Mouse (Mus musculus) embryonic facial prominence, embryonic 12.5 days (tissue): ENCODE results near the gene Noxa1. TPM values are rescaled to one million over a fixed set of nuclear protein-coding genes. Genes with fewer than 3 reads are reported as not detected.

Source experiments
- ATAC-seq: fragments of 200-750 bp; cut with Nextera tagmentation; 2 replicates; pipeline ENCODE4 v1.8.0; 2017; ENCODE audit not compliant: insufficient number of reproducible peaks, insufficient read depth, low FRiP score, low TSS enrichment
- H3K27ac ChIP-seq: fragments of 300-500 bp; sonication (generic); 2 replicates; pipeline ENCODE4 v1.5.1; 2016; ENCODE audit warnings: mild to moderate bottlenecking
- H3K27me3 ChIP-seq: fragments of 300-500 bp; sonication (generic); 2 replicates; pipeline ENCODE4 v1.6.1; 2016; ENCODE audit warnings: mild to moderate bottlenecking, moderate library complexity
- H3K36me3 ChIP-seq: fragments of 300-500 bp; sonication (generic); 2 replicates; pipeline ENCODE4 v1.6.1; 2016; ENCODE audit warnings: mild to moderate bottlenecking
- H3K4me1 ChIP-seq: fragments of 300-500 bp; sonication (generic); 2 replicates; pipeline ENCODE4 v1.6.1; 2016
- H3K4me2 ChIP-seq: fragments of 300-500 bp; sonication (generic); replicated peaks from 2 replicates; pipeline ENCODE4 v1.6.1; 2016; ENCODE audit warnings: mild to moderate bottlenecking, moderate library complexity
- H3K4me3 ChIP-seq: fragments of 300-500 bp; sonication (generic); 2 replicates; pipeline ENCODE4 v1.5.1; 2016; ENCODE audit warnings: mild to moderate bottlenecking
- H3K9ac ChIP-seq: fragments of 300-500 bp; sonication (generic); 2 replicates; pipeline ENCODE4 v1.6.1; 2016; ENCODE audit warnings: mild to moderate bottlenecking, moderate library complexity
- H3K9me3 ChIP-seq: fragments of 300-500 bp; sonication (generic); 2 replicates; pipeline ENCODE4 v1.6.1; 2016; ENCODE audit warnings: mild to moderate bottlenecking, moderate library complexity
- WGBS: fragments of 180-500 bp; shearing (Covaris S2); methylation state at CpG from one replicate; pipeline ENCODE4 v1.1.7; 2016; 5-methylcytosine and 5-hydroxymethylcytosine counted together
- polyA plus RNA-seq: library from polyadenylated mRNA; unstranded; fragments of >200 nt; fragmentation: Nextera tagmentation; extraction: Ambion mirVana; gene quantifications from 2 replicates; pipeline ENCODE4 v1.2.1, GENCODE M21; 2016

Noxa1 gene
- 0.19 TPM in 1 of 2 replicates, not detected in the other for polyA plus RNA-seq

DNA sequence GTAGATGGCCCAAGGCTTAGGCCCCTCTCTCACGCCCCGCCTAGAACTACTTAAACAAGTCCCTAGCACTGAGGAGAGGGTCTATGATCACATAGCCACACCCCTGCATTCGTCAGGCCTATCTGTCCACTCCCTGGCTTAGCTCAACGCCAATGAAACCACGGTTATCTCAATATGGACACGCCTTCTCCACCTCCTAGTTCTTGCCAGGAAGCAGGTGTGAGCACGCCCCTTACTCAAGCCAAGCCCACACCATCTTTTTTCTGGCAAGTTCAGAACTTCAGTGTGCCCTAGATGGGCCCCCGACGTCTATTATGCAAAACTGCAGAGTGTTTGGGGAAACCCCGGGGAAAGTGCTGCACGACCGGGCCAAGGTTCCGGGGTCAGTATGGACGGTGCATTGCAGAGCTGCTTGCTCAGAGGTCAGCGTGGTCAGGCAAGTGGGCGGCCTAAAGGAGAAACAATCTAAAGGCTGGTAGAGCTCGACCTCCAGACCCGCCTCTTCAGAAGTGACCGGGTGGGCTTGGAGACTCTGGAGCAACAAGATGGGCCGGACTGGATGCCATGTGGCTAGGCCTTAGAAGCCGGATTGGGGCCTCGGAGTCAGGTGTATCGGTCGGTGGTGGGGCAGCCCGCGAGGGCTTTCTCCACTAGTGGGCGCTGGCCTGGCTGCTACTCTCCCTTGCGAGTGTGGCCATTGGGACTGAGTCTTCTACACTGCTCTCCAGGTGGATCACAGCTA, at the start of gene Noxa1:
TSS of gene Noxa1 (minus strand) at position 41 of the 742 bp plus-strand sequence.
- H3K27me3 ChIP-seq: peaks cover 19% of the 10 kb centered on the region
- H3K4me3 ChIP-seq: peak within 1 kb of the TSS; percentile 6; the same call in 1 of the 2 replicates
- no peak within 1 kb of the TSS for H3K27ac ChIP-seq
- H3K9ac ChIP-seq: no peak within 1 kb of the TSS
- no peaks in the 10 kb centered on the region for H3K9me3 ChIP-seq
- 43% methylated on average over 28 of the region's 28 CpGs for WGBS
- H3K4me2 ChIP-seq: peak within 1 kb of the TSS; percentile 36
- H3K36me3 ChIP-seq: no peaks in the 10 kb centered on the region
- ATAC-seq: 0 out of 2 replicates have a peak, but pooled peaks have one; percentile 65
- H3K4me1 ChIP-seq: peaks cover 3% of the 10 kb centered on the region; the same call in 1 of the 2 replicates

DNA sequence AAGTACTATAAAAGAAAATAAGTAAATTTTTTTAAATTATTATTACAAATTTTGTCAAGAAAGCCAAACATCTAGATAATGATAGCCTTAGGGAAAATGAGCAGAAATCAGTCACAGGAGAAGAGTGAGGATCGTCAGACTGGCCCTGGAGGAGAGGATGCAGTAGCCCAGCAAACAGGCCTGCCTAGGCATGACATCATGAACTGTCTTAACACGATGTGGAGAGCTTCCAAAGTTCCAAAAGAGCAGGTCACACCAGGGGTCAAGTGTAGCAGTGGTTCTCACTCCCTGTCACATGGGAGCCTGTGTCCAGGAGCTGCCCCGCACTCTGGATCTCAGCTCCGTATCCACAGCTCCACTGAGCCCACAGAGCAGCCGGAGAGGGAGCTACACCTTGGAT, 47.0 kb upstream of the Noxa1 start:
- Histone ChIP-seq H3K9me3 (no peaks in the 10 kb centered on the region), H3K9ac (no peak overlapping the region), H3K27me3 (no peaks in the 10 kb centered on the region), H3K36me3 (no peaks in the 10 kb centered on the region), H3K4me3 (no peak overlapping the region), H3K4me1 (no peaks in the 10 kb centered on the region), H3K4me2 (no peak overlapping the region), H3K27ac (no peak overlapping the region)
- 78% methylated on average over 5 of the region's 5 CpGs for WGBS
- no peak for ATAC-seq

DNA sequence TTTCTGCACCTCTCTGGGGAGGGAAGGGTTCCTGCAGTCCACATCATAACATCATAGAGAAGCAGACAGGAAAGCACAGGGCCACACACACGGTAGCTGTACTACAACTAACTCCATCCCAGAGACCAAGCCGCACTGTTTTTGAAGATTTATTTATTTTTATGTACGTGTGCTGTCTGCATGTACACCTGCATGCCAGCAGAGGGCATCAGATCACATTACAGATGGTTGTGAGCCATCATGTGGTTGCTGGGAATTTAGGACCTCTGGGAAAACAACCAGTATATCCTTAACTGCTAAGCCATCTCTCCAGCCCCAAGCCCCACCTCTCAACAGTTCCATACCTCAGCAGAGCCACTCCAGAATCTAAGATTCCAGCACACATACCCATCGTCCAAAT, 46.2 kb upstream of the Noxa1 start:
- no peak for ATAC-seq
- 60% methylated on average over 4 of the region's 4 CpGs for WGBS
- no peaks in the 10 kb centered on the region for H3K36me3 ChIP-seq

DNA sequence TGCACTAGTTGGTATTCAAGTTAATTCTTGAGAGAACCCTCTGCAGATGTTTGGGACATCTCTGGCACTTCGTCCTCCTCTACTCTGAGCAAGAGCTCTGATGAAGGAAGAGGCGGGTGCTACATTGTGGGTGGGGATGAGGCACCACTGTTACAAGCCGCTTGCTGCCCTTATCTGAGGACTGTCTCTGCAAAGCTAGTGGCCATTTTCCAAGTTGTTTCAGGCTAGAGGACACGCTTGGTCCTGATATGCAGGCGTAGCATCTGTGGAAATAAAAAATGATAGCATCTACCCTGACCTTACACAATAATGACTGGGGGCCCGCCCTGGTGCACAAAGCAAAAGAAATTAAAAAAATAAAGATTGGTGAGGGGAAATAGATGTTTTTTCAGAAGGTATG, 42.9 kb upstream of the Noxa1 start:
- H3K9me3 ChIP-seq: no peaks in the 10 kb centered on the region
- no peak overlapping the region for H3K4me2 ChIP-seq
- 73% methylated on average over 6 of the region's 6 CpGs for WGBS
- no peak overlapping the region for H3K27ac ChIP-seq
- no peak for ATAC-seq
- H3K9ac ChIP-seq: no peak overlapping the region
- H3K27me3 ChIP-seq: no peaks in the 10 kb centered on the region
- H3K36me3 ChIP-seq: no peaks in the 10 kb centered on the region
- H3K4me3 ChIP-seq: no peak overlapping the region
- H3K4me1 ChIP-seq: no peaks in the 10 kb centered on the region

More for the DNA sequence above, 46.2 kb upstream of the Noxa1 start:
- Histone ChIP-seq H3K9me3 (no peaks in the 10 kb centered on the region), H3K4me2 (no peak overlapping the region), H3K4me3 (no peak overlapping the region), H3K4me1 (no peaks in the 10 kb centered on the region), H3K9ac (no peak overlapping the region), H3K27me3 (no peaks in the 10 kb centered on the region), H3K27ac (no peak overlapping the region)

DNA sequence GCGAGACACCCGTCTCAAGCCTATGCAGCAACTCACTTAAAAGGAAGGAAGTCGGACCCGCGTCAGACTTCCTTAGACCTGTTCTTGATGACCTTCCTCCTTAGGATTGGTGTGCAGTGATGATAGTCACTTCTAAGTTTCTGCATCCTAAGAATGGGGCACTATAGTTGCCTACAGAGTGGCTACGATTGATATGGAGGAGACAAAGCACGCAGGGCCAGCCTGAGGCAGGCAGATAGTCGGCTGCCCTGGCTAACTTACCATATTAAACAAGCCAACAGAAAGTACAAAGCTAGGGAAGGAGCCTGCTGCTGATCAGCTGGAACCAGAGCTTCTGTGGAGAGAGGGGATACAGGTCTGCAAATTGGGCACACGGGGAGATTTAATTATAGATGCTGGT, 36.7 kb upstream of the Noxa1 start:
- Histone ChIP-seq H3K4me3 (no peak overlapping the region), H3K36me3 (no peaks in the 10 kb centered on the region), H3K9ac (no peak overlapping the region), H3K9me3 (no peaks in the 10 kb centered on the region), H3K27me3 (no peaks in the 10 kb centered on the region), H3K4me1 (peaks cover 11% of the 10 kb centered on the region), H3K27ac (no peak overlapping the region), H3K4me2 (no peak overlapping the region)
- 78% methylated on average over 9 of the region's 9 CpGs for WGBS
- ATAC-seq: no peak

DNA sequence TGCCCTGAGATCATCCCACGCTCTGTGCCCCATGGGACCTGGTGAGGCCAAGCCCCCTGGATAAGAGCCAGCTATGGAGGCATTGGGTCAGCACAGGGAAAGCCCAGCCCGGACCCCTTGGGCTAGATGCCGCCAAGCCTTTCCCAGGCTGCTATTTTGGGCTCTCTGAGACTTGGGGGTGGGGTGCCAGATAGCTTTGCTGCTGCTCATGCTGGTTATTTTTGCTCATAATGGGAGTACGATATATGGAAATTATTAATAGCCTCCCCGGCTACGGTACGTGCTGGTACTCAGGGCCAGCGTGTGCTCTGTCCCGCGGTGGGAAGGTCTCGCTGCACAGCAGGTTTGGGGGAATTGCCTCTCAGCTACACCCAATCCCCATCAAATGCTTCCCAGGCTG, 33.1 kb upstream of the Noxa1 start:
- Histone ChIP-seq H3K4me1 (peaks cover 12% of the 10 kb centered on the region), H3K9ac (no peak overlapping the region), H3K4me3 (no peak overlapping the region), H3K9me3 (no peaks in the 10 kb centered on the region), H3K27ac (no peak overlapping the region), H3K4me2 (no peak overlapping the region), H3K27me3 (no peaks in the 10 kb centered on the region), H3K36me3 (no peaks in the 10 kb centered on the region)
- no peak for ATAC-seq
- 83% methylated on average over 11 of the region's 11 CpGs for WGBS

DNA sequence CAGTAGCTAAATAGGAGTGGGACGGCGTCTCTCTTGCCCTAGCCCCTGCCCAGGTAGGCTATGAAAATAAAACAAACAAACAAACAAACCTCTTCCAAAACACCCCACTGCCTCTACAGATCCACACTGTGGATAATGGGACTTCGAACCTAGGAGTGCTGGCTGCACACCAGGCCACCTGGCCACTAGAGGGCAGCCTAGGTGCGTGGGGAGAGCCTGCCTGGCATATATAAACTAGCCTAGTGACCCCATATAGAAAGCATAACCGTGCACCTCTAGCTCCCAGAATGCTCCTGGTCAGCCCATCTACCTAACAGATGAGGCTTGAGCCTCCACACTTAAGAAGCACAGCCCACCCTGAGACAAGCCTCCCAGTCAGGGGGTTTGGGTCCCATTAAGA, 32.3 kb upstream of the Noxa1 start:
- Histone ChIP-seq H3K27me3 (no peaks in the 10 kb centered on the region), H3K9me3 (no peaks in the 10 kb centered on the region), H3K4me1 (peaks cover 12% of the 10 kb centered on the region), H3K4me3 (no peak overlapping the region), H3K27ac (peak overlapping the region; percentile 81), H3K36me3 (no peaks in the 10 kb centered on the region), H3K4me2 (no peak overlapping the region), H3K9ac (no peak overlapping the region)
- ATAC-seq: no peak
- 48% methylated on average over 5 of the region's 5 CpGs for WGBS

DNA sequence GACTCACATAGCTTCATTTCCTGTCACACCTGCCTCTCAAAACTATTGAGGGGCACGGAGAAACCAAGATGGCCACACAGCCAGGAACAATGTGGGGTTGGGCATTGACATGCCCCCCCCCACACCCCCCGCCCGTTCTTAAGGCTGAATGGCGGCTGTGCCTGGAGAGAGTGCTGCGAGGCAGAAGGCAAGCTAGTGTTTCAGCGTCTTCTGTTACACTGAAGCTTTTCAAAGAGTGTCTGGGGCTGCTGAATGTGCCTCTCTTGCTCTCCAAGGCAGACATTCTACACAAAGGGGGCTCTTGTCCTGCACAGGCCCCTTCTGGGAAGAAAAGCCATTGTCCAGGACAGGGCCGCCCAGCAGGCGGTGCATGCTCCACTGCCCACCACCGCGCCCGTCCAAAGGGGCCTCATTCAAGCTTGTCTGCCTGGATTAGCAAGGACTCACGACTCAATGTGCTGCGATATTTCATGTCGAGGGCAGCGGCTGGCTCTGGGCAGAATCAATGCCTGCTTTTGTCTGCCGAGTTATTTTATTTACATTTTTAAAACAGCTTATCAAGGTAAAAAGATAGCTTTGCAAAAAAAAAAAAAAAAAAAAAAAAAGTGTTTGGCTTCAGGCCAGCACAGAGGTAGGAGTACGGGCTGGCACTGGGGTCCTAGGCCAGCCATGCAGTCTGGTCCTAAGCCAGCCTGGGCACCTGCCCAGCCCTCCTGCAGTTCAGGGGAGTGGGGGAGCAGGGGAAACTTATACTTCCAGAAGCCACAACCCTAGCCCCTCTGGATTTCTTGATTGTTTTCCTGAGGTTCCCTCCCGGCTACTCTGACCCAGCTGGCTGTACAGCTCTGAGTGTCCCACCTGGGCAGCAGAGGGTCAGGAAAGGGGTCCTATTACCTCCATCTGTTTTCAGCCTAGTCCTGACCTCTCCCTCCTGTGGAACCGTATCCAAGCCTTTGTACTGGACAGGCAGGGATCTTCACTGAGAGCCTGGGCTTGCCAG, 31.4 kb upstream of the Noxa1 start:
- 14% methylated on average over 19 of the region's 19 CpGs for WGBS
- Histone ChIP-seq H3K9me3 (no peaks in the 10 kb centered on the region), H3K27me3 (no peaks in the 10 kb centered on the region), H3K4me1 (peaks cover 12% of the 10 kb centered on the region), H3K4me3 (no peak overlapping the region), H3K36me3 (no peaks in the 10 kb centered on the region), H3K4me2 (no peak overlapping the region), H3K9ac (no peak overlapping the region), H3K27ac (peak overlapping the region; percentile 81)
- ATAC-seq: peak; percentile 88

DNA sequence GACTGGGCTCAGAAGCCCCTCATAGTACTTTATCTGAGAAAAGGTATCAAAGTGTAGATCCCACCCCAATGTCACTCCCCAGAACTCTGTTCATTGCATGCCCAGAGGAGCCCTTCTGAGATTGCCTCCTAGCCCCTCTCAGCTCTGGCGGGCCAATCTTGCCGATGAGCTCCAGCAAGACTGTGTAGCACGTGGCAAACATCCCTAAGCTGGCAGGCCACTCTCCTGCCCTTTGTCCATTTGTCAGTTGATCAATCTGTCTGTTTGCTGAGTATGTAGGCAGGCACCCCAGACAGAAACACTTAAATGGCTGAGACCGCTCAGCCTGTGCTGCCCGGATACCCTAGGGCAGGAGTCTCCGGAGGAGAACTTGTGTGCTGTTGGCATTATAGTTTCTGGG, 30.2 kb upstream of the Noxa1 start:
- H3K36me3 ChIP-seq: no peaks in the 10 kb centered on the region

DNA sequence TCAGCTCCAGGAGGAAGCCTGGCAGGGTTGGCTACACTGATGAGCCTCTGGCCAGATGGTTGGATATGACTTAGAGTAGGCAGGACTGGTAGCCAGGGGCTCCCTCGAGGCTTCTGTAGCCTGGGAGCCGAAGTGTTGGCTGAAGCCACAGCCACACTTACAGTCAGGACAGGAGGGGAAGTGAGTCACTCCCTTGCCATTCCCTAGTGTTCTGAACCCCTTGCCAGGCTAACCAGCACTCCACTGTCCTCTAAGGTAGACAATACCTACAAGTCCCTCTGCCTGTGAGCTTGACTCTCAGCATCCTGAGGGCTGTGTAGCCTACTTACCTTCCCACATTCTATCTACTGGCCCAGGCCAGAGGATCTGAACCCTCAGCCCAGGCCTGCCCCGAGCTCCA, 29.5 kb upstream of the Noxa1 start:
- Histone ChIP-seq H3K36me3 (no peaks in the 10 kb centered on the region), H3K27ac (no peak overlapping the region), H3K27me3 (no peaks in the 10 kb centered on the region), H3K4me2 (no peak overlapping the region), H3K4me3 (no peak overlapping the region), H3K9ac (no peak overlapping the region), H3K4me1 (peaks cover 12% of the 10 kb centered on the region), H3K9me3 (no peaks in the 10 kb centered on the region)
- 69% methylated on average over 3 of the region's 3 CpGs for WGBS
- no peak for ATAC-seq

More for the DNA sequence above, 30.2 kb upstream of the Noxa1 start:
- no peaks in the 10 kb centered on the region for H3K27me3 ChIP-seq
- WGBS: 92% methylated on average over 6 of the region's 6 CpGs
- ATAC-seq: no peak
- no peak overlapping the region for H3K4me3 ChIP-seq
- H3K27ac ChIP-seq: peak overlapping the region; percentile 80
- H3K4me2 ChIP-seq: no peak overlapping the region
- peaks cover 12% of the 10 kb centered on the region for H3K4me1 ChIP-seq
- H3K9ac ChIP-seq: no peak overlapping the region
- no peaks in the 10 kb centered on the region for H3K9me3 ChIP-seq

DNA sequence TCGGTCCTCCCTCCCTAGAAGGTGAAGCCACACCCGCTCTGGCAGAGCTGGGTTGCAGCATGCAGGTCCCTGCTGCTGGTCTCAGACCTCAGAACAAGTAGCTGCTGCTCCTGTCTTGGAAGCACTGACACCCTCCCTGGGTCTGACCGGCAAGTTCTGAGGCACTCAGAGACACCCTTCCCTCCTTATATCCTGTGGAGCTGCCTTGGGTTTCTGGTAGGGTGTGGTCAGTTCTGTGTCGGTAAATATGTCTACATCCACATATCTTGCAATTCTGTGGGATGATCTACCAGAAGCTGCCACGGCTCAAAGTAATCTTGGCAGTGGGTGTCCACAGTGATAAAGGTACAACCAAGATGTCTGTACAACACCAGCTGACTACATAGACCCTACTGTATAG, 28.6 kb upstream of the Noxa1 start:
- H3K9me3 ChIP-seq: no peaks in the 10 kb centered on the region
- no peaks in the 10 kb centered on the region for H3K36me3 ChIP-seq
- no peak overlapping the region for H3K27ac ChIP-seq
- H3K4me1 ChIP-seq: peaks cover 12% of the 10 kb centered on the region
- no peak overlapping the region for H3K4me2 ChIP-seq
- no peak overlapping the region for H3K9ac ChIP-seq
- 85% methylated on average over 5 of the region's 5 CpGs for WGBS
- no peaks in the 10 kb centered on the region for H3K27me3 ChIP-seq
- ATAC-seq: no peak
- H3K4me3 ChIP-seq: no peak overlapping the region
